Mouse (Mus musculus): ENCODE data around the gene Vmn1r112.
"Not testable (repeated sequence)": the region's sequence is repeated elsewhere in the genome, so short reads cannot be mapped to it uniquely, and the experiment has no call there.

DNA sequence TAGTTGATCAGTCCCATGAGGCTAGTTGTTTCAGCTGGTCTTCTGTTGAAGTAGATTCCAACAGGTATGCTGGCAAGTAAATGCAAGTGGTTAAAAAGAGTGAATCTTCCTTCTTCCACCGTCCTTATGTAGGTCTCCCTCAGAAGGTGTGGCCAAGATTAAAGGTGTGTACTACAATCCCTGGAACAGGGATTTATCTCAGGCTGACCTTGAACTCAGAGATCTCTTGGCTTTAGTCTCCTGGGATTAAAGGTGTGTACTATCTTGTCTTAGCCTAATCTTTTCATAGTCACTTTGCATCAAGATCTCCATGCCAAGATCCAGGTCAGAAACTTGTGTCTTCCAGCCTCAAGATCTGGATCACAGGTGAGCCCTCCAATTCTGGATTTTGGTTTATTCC lies 40.5 kb upstream of the Vmn1r112 start, which contains the start of gene Gm10668:
- not testable (repeated sequence) for TF ChIP-seq CTCF (IDR thresholded peaks at IDR 0.05; ENCODE audit: borderline replicate concordance, insufficient read depth, low read length); POLR2A (IDR thresholded peaks at IDR 0.05; ENCODE audit: low read depth, low read length)
